Mouse (Mus musculus): ENCODE measurements at regions not wholly inside any gene's neighbourhood (a gene's known extent, or its start where the extent isn't known, plus 50 kb on each side); places are given as distances from the start of the nearest gene placed in this dataset.
"Not testable (repeated sequence)": the region's sequence is repeated elsewhere in the genome, so short reads cannot be mapped to it uniquely, and the experiment has no call there.

DNA sequence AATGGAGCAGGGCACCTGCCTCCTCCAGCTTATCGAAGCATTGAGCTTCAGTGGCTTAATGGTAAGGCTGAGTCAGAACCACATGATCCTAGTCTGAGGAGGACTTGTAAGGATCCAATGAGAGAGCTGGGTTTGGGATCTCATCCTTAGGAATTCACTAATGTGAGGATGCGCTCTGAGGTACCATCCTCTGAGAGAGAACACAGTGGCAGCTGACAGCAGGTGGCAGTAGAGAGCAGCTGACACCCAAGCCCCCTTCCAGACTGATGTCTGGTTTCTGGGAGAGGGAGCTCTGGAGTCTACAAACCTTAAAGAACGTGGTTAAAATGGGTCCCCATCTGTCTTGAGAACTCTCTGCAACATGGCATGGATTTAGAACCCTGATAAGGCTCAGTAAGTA is 137.8 kb downstream of the B3glct start:
- intact Hi-C loops (cut with DNase I) = loop anchor here (2.0 kb wide), 1 partner anchor 205 kb away; no protein-coding TSS in a partner anchor
- DNase-seq (ENCODE audit: low spot score) = no peak

DNA sequence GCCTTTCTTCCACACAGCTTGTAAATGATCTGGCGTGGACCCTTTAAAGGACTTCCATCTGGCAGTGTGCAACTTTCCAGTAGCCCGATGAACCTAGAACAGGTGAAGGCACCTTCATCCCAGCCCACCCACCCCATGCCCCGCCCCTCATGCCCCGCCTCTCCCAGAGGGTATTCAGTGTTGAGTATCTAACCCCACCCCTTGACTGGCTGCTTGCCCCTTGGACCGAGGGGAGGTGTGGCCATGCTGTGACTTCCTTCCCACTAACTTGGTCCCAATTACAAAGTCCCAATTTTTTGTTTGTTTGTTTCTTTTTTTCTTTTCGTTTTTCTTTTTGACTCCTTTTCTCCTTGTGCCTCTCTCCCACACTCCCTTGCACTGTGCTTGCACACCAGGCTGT is 140.8 kb downstream of the B3glct start:
- intact Hi-C loops (cut with DNase I) = no loop called here
- DNase-seq (ENCODE audit: low spot score) = no peak

DNA sequence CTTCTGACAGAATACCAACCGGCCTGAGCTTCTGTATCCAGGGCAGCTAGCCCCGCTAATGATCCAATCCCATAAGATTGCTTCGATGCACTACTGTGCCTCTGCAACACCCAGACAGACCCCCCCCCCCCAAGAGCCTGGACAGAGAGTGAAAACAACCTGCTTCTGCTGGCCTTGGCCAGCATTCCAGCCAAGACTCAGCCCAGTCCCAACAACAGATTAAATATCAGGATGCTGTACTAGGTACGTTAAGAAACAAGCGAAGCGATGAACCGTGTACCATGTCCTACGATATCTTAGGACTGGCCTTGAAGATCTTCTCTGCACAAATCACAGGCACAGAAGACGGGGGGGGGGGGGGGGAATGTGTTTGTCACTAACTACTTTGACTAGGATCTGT is 145.8 kb downstream of the B3glct start:
- no peak for DNase-seq (ENCODE audit: low spot score)
- intact Hi-C loops (cut with DNase I) = no loop called here

DNA sequence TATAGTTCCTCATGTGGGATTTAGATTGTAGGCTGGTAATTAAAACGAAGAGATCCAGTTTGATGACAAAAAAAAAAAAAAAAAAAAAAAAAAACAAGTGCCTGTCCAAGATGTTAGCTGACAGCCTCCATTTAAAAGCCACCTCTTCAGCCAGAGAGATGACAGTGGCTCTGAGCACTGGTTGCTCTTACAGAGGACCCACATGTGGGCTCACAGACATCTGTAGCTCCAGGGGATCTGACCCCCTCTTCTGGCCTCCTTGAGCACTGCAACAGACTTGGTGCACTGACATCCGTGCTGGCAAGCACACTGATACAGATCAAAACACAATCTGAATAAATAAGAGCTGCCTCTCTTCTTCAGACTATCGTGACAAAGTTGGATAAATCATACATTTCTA is 149.6 kb downstream of the B3glct start:
- intact Hi-C loops (cut with DNase I) = no loop called here
- DNase-seq (ENCODE audit: low spot score) = no peak

DNA sequence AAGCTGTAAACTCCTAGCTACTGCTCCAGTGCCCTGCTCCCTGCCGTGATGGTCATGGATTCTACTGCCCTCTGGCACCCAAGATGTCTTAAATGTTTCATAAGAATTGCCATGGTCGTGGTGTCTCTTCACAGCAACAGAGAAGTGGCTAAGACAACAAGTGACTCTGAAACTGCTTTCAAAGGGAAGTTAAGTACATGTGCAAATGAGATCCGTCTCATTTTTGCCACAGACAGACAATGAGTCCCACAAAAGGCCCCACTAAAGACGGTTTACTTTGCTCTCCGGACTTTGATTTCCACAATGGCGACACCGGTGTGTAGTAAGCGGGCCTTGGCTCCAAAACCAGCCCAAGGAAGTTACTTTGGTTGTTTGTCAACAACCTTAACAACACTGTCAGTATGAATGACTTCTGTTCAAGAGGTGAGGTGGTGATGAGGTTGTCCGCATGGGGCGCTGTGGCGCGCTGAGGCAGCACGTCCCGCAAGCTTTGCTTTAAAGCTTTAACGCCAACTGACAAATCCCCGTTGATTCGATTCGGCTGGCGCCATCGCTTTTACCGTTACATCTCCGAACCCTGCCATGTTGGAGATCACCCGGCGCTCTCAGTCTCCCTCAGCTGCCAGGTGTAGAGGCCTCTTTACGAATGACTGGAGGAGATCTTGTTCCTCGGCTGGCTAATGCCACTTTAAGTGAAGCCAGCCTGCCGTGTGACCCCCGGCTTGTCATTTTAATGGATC is 153.3 kb downstream of the B3glct start:
- DNase-seq (ENCODE audit: low spot score) = peak; percentile 8
- intact Hi-C loops (cut with DNase I) = no loop called here

DNA sequence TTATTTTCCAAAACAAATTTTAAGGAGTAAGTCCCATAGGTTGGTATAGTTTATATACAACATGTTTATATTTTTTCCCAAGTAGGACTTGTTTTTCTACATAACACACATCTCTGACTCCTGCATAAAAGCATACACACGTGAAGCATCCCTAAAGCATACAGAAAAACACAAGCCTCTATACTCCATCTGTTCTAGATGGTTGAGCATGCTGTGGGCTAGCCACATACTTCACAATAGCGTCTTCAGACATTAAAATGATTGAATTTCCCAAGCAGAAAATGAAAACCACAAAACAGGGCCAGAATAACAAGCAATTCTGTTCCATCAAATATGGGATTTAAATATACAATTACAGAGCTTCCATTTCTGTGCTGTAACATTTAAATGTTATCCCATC is 159.3 kb downstream of the B3glct start:
- intact Hi-C loops (cut with DNase I) = no loop called here
- no peak for DNase-seq (ENCODE audit: low spot score)

DNA sequence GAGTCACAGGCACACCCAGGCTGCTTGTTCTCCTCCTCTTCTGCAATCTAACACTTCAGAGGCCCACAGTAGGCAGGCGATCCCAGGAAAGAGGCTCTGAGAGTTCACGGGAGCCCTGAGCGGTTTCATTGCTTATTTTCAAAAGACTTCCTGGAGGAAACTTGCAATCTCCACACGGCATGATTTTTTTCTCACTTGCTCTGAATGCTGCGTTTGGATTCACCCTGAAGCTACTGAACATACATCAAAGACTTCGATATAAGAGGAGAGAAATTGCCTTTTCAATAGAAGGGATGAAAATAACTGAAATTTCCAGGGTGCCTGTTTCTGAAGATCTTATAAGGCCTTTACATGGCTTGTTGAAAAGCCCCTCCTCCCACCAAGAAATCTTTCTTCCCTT is 164.5 kb downstream of the B3glct start:
- intact Hi-C loops (cut with DNase I) = no loop called here
- no peak for DNase-seq (ENCODE audit: low spot score)

DNA sequence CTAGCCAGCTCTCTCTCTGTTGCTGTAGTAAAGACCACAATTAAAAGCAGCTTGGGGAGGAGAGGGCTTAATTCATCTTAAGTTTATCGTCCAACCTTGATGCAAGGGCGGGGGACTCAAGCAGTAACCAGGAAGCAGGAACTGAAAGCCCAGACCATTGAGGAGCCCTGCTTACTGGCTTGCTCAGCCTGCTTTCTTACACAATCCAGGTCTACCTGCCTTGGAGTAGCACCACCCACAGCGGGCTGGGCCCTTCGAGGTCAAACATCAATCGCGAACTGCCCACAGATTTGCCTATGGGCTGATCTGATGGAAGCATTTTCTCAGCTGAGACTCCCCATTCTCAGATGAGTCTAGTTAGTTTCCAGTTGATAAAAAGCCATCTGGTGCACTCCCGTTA is 165.3 kb downstream of the B3glct start:
- DNase-seq (ENCODE audit: low spot score) = no peak
- intact Hi-C loops (cut with DNase I) = no loop called here

DNA sequence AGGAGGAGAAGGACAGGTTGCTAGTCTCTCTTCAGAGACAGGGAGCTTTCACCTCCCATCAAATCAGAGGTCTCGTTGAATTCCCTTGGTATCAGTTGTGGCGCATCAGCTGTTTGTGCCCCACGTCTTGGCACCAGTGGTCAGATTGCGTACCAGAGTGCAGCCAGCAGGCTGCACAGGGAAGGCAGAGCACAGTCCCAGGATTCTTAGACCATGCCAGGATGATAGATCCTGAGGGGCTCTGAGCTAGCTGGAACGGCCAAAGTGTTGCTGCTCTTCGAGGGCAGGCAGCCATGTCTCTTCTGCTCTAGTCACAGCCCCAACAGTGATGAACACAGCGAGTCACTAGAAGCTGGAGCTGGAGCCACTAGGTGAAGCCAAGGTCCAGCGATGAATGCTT is 167.2 kb downstream of the B3glct start:
- no peak for DNase-seq (ENCODE audit: low spot score)
- intact Hi-C loops (cut with DNase I) = no loop called here

DNA sequence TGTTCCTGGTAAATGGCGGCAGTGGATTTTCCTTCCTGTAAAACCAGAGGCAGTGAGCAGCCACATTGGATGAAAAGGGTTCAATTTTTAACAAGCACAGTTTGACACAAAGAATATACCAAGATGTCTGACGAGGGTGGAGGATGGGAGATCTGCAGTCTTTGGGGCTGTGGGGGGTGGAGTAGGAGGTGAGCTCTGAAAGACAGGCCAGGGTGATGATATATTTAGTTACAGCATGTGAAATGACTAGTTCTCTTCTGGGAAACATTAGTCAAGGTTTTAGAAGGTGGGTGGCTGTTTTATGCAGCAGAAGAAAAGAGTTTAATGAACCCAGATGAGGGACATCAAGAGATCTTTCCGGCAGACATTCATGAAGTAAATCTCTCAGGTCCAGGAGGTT is 170.0 kb upstream of the Rxfp2 start:
- no peak for DNase-seq (ENCODE audit: low spot score)
- intact Hi-C loops (cut with DNase I) = no loop called here

DNA sequence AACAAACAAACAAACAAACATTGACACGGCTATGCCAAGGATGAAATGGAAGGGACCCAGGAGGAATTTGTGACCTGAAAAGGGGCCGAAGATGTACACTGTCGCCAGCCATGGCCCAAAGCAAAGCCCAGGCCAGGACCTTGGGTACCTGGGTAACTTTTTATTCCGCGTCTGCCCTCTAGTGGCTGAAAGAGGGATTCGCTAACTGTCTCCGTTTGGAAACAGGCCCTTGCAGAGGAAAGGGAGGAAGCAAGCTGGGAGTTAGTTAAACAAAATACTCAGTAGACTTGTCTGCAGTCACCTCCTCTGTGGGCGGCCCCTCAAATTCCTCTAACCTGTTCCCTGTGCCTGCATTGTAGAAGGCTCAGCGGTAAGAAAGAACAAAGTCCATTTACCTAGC is 167.5 kb upstream of the Rxfp2 start:
- DNase-seq (ENCODE audit: low spot score) = no peak
- intact Hi-C loops (cut with DNase I) = loop anchor here (1.0 kb wide), 1 partner anchor 138 kb away; no protein-coding TSS in a partner anchor

DNA sequence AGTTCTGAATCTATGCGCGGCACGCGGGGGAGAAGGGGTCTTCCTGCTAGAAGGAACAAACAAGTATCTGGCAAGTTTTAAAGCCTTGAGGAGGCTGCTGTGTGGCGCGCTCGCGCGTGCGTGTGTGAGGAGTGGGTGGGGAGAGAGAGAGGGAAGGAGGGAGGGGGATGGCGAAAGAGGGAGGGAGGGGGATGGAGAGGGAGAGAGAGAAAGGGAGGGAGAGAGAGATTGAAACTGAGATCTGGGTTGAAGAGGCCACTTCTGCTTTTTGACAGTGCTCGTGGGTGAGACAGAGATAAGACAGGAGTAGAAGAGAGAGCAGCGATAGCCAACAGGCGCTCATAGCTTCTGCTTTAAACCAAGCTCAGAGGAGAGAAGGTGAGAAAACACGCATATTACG is 166.0 kb upstream of the Rxfp2 start:
- DNase-seq (ENCODE audit: low spot score) = no peak
- intact Hi-C loops (cut with DNase I) = no loop called here

DNA sequence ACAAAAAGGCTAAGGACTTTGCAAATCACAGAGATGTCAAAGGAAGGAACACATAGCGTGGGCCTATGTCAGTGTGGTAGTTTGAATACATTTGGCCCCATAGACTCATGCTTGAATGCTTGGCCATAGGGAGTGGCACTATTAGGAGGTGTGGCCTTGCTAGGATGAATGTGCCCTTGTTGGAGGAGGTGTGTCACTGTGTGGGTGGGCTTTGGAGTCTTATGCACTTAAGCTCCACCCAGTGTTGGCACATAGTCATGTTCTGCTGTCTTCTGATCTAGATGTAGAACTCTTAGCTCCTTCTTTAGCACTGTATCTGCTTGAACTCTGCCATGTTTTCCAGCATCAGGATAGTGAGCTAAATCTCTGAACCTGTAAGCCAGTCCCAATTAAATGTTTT is 162.4 kb upstream of the Rxfp2 start:
- intact Hi-C loops (cut with DNase I) = no loop called here
- DNase-seq (ENCODE audit: low spot score) = no peak

DNA sequence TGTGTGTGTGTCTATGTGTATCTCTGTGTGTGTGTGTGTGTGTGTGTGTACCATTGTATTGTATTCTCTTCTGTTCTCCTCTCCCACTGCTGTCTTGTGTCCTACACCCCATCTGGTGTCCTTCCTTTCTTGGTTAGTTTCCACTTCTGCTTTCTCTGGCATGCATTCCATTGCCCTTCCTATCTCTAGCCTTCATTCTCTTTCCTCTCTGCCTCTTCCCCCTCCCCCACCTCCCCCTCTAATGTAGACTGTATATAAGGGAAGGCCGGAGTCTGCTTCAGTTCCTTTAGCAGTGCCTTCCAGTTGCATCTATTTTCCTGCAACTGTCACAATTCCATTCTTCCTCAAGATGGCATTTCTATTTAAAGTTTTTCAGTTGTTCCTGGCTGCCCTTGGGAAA is 161.5 kb upstream of the Rxfp2 start:
- DNase-seq (ENCODE audit: low spot score) = no peak
- intact Hi-C loops (cut with DNase I) = no loop called here

DNA sequence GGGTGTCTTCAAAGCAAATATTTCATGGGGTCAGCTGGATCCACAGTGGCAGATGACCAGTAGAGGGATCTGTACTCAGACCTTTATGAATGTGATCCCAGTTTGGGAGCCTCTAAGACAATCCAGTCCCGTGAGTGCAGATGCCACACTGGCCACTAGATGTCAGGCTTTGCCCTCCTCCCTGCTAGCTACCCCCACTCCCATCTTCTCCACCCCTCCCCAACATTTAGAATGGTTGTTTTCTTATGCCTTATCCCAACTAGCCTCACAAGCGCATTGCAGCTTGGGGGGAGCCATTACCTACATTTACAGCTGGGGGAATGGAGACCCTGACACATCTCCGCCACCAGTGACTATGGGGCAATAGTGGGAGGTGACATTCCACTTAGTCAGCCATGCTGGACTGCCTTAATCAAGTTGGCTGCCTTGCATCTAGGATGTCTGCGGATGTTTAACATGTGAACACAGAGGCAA is 156.9 kb upstream of the Rxfp2 start:
- DNase-seq (ENCODE audit: low spot score) = peak; percentile 3
- intact Hi-C loops (cut with DNase I) = loop anchor here (1.0 to 2.0 kb wide), 2 partner anchors 121 to 160 kb away; no protein-coding TSS in a partner anchor

DNA sequence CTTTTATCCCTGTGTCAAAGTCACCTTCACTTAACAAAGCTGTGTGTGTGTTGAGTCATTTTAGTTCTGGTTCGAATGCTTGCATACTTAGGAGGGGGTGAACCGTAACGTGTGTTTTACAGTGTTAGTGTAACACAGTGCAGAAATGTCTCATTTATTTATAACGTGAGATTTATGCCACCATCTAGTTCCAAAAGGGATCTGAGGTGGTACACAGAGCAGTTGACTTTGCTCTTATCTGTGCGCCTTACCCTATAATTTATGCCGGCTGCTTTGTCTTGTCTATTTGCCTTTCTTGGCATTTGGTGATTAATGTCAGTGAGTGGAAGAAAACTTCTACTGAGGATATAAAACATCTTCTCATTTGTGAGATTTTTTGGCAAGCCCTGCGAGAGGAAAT is 150.5 kb upstream of the Rxfp2 start:
- intact Hi-C loops (cut with DNase I) = no loop called here
- no peak for DNase-seq (ENCODE audit: low spot score)

DNA sequence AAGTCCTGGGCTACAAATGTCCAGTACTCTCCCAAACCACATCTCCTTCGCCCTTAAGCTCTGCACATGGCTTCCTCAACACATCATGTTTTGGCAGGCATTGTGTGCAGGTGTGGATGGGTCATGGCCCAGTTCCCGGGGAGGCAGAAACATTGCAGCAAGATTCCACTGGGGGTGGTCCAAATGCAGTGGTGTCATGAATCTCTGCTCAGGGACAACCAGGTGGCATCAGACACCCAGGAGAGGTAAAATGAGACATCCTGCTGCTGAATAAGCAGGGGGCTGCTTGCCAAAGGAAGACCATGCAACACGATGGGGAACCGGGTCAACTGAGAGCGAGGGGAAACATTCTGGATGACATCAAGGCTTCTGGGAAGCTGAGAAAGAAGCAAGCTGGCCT is 149.0 kb upstream of the Rxfp2 start:
- DNase-seq (ENCODE audit: low spot score) = no peak
- intact Hi-C loops (cut with DNase I) = no loop called here

DNA sequence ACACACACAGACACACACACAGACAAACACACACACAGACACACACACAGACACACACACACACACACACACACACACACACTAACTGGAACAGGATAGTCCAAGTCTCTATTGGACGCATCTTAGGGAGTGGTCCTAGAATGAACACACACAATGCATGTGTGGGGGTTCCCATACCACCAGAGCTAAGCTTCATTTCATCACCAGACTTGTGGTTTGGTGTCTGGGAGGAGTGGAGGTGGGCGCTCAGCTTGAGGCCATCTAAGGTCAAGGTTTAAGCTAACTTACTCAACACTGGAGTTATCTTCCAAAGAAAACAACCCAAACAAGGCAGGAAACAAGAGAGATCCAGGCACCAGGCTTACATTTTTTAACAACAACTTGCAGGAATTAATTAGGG is 147.9 kb upstream of the Rxfp2 start:
- DNase-seq (ENCODE audit: low spot score) = no peak
- intact Hi-C loops (cut with DNase I) = no loop called here

DNA sequence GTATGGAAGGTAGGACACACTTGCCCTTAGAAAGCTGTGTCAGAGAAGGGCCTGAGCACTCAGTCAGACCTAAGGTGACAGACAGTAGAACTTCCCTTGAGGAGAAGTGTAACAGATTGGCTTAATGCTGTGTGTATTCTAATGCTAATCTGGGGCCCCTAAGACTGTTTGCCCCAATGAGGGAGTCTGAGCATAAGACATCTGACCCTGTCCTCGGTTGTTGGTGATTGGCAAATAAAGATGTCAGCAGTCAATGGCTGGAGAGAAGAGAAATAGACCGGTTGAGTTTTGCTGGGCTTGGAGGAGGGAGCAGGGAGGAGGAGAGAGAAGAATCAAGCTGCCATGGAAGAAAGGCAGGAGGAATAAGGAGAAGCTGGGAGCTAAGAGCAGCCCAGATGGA is 147.0 kb upstream of the Rxfp2 start:
- intact Hi-C loops (cut with DNase I) = no loop called here
- DNase-seq (ENCODE audit: low spot score) = no peak

DNA sequence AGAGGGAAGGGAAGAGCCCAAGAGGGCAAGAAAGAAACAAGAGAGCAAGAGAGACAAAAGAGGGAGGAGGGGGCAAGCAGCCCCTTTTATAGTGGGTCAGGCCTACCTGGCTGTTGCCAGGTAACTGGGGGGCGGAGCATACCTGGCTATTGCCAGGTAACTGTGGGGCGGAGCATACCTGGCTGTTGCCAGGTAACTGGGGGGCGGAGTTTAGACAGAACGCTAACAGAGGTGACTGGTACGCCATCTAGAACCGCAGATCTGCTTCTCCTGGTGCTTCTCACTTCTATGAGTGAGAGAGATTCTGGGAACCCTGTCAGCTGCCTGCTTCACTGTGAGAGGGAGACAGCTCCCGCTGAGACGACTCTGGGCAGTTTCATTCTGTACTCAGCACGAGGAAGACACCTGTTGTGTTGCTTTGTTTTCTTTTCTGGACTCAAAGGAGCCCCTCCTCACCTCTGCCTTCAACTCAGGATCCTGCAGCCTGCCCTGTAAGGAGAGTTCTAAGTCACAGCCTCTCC is 144.9 kb upstream of the Rxfp2 start:
- DNase-seq (ENCODE audit: low spot score) = no peak
- intact Hi-C loops (cut with DNase I) = no loop called here

DNA sequence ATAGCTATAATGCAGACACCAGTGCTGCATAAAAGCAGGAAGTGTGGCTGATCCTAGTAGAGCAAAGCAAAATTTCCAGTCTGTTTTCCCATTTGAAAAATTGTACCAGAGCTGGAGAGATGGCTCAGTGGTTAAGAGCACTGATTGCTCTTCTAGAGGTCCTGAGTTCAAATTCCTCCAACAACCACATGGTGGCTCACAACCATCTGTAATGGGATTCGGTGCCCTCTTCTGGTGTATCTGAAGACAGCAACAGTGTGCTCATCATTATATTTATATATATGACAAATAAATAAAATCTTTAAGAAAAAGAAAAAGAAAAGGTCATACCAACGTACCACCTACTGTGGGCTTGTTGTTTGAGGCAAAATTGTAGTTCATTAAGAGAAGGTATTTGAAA is 144.1 kb upstream of the Rxfp2 start:
- DNase-seq (ENCODE audit: low spot score) = no peak
- intact Hi-C loops (cut with DNase I) = no loop called here

DNA sequence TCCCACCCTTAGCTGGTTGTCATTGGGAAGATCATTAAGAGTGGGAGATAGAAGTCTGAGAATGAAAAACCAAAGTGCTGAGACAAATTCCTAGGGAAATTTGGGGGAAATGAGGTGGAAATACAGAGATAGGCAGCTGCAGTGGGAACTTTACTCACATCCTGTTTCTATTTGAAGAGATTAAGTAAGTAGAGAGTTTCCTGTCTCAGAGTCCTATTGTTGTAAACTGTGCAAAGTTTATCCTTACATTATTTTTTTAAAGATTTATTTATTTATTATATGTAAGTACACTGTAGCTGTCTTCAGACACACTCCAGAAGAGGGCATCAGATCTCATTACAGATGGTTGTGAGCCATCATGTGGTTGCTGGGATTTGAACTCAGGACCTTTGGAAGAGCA is 126.0 kb upstream of the Rxfp2 start:
- intact Hi-C loops (cut with DNase I); DNase-seq (ENCODE audit: low spot score): not testable (repeated sequence)

Data from heart, postnatal 25 days (tissue).